Mouse (Mus musculus) 3T3-L1 (cell line): ENCODE data around the gene Otub1.

Experiments
- DNase-seq: peaks from one replicate; pipeline ENCODE4 v3.0.0-alpha.2; 2015; ENCODE audit warnings: low read depth, low spot score

Gene Otub1

GRCm38 (mm10) chr19:7205753-7206736, at the start of gene Otub1:
Gene Otub1, minus strand, starts transcription at chr19:7206316.
- DNase-seq, result peak; percentile 98

GRCm38 (mm10) chr19:7246021-7246420, 39.9 kb upstream of the Otub1 start:
- DNase-seq, result no peak

GRCm38 (mm10) chr19:7240782-7241690, 34.9 kb upstream of the Otub1 start, which contains the start of gene Naa40:
Gene Naa40, minus strand, starts transcription at chr19:7241183.
- DNase-seq, result peak; percentile 92

DNA sequence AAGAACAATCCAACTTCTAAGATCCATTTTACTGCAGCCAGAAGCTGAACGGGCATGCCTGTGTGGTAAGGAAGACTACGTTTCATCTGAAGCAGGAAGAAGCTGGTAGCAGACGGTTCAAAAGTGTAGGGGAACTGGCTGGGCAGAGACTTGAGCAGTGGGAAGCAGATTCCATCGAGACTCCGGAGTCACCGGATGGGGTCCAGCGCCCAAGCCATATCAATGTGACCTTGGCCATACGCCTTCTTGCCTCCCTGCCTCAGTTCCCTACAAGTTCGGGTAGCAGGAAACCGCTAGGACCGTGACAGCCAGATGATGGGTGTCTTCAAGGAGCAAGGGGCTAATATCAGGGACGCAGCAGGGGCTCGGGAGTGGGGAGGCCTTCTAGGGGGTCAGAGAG, 34.2 kb upstream of the Otub1 start:
- DNase-seq, result no peak

DNA sequence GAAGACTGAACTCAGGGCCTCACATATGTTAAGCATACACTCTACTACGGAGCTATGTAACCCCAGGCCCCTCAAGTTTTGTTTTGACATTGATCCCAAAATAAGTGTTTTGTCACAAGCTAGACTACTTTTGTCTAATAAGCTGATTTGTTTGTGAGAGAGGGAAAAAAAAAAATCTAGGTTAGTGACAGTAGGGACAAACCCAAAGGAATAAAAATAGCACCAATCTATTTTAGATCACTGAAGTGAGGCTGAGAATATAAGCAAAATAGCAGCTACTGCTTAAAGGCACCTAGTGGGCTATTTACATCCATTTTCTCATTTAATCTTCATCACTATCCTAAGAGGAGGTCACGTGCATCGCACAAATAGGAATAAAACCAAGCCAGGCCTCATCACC, 33.5 kb upstream of the Otub1 start:
- no peak for DNase-seq

- no peak for DNase-seq
Measured at GRCm38 (mm10) chr19:7236742-7237141, 30.6 kb upstream of the Otub1 start.

GRCm38 (mm10) chr19:7236011-7236410, 29.9 kb upstream of the Otub1 start:
- no peak for DNase-seq

- DNase-seq, result no peak
Measured at GRCm38 (mm10) chr19:7235461-7235860, 29.3 kb upstream of the Otub1 start.

- DNase-seq, result peak; percentile 92
Measured at GRCm38 (mm10) chr19:7234537-7235221, 28.6 kb upstream of the Otub1 start.

GRCm38 (mm10) chr19:7226511-7226914, 20.4 kb upstream of the Otub1 start:
- DNase-seq, result no peak

- no peak for DNase-seq
Measured at GRCm38 (mm10) chr19:7225096-7225690, 19.1 kb upstream of the Otub1 start.

- no peak for DNase-seq
Measured at GRCm38 (mm10) chr19:7224253-7224652, 18.1 kb upstream of the Otub1 start.

DNA sequence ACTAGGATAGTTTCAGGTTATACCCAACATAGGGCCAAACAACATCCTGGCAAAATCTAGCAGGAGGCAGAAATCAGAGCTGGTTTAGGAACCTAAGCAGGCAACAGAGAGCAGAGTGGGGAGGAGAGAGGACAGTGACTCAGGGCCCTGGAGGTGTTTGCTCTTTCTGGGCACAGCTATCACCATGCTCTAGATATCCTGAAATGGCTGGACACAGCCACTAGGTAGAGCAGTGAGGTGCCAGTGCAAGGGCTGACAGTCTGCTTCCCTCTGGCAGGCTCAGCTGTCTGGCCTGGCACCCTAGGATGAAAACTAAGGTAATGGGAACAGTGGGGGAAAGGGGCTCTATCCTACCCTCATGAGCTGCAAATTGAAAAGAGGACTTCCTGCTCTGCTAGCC, 17.4 kb upstream of the Otub1 start:
- peak; percentile 59 for DNase-seq

- DNase-seq, result no peak
Measured at GRCm38 (mm10) chr19:7222196-7222595, 16.1 kb upstream of the Otub1 start.

- DNase-seq, result no peak
Measured at GRCm38 (mm10) chr19:7218753-7219152, 12.6 kb upstream of the Otub1 start.

DNA sequence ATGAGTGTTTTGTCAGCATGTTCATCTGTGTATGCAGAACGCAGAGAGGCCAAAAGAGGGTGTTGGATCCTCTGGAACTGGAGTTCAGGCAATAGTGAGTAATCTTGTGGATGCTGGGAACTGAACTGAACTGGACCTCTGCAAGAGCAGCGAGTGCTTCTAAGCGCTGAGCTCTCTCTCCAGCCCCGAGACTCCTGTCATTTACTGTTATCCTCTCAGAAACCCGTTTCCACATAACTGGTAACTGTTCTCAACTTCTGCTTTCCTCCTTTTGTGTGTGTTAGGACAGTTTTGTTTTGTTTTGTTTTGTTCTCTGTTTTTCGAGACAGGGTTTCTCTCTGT, 11.8 kb upstream of the Otub1 start:
- no peak for DNase-seq

DNA sequence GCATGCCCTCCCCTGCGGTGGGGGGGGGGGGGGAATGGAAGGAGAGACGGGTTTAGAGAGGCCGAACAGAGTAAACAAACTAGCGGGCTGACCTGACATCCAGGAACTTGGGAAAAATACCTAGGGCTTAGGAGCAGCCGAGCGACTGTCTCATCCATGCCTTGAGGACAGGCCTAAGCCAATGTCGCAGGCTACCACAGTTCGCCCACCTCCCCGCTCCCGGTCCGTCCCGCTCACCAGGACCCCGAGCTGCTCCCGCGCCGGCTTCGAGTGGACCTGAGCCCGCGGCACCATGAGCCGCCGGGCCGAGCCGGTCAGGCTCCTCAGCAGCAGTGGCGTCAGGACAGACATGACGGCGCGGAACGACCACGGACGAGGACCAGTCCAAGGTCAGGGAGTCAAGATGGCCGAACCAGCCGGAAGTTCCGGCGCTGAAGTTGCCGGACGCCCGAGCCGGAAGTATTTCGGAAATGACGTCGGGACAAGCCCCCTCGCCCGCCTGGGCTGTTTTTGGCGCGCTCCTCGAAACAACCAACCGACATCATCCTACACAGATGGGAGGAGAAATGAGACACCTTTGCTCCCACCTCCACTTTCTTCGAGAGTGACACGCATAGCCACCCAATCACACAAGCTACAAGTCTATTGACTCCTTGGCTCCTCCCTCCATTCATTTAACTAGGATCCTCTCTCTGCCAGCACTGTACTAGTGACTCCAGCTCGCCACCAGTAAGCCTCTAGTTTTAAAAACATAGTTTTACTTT, 11.2 kb upstream of the Otub1 start, which contains the start of gene Cox8a:
TSS of gene Cox8a (minus strand) at position 455 of the 764 bp plus-strand sequence.
- DNase-seq, result peak; percentile 100

DNA sequence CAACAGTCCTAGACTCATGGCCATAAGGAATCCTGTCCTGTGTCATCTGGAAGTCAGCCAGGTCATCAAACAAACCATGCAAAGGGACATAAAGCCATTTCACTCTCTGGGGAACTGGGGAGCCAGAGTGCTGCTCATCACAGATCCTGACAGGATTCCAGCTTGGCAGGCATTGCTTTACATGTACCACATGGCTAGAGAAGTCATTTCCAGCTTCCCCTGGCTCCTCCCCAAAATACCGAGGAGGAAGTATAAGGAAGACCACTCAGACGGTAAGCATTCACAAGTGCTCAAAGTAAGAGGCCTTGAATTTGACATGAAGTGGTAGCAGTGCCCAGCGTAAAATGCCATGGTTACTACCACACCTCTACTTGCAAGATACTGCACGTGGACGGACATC, 8.4 kb upstream of the Otub1 start:
- no peak for DNase-seq

GRCm38 (mm10) chr19:7213010-7213409, 6.9 kb upstream of the Otub1 start:
- DNase-seq, result peak; percentile 60

DNA sequence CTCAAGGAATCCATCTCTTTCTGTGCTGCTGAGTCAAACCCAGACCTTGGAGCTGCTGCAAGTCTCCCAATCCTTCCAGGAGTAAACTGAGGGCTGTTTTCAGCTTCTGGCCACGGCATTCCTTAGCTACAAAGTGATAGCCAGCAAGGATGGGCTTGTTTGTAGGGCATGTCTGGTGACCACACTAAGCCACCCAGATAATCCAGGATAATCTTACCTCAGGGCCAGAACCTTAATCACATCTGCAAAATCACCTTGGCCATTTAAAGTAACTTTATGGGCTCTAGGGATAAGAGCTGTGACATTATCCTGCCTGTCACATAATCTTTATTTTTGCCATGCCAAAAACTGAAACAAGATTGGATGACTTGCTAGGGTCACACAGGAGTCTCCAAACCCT, 6.1 kb upstream of the Otub1 start:
- no peak for DNase-seq
